Mouse (Mus musculus) liver, adult 2 months (tissue): ENCODE measurements around the gene Ccdc173.

ENCODE experiments used
- CTCF ChIP-seq: fragments of 200-500 bp; IDR thresholded peaks from 2 replicates; pipeline ENCODE4 v1.5.1; 2011; ENCODE audit warnings: low read depth, low read length, control low read depth
- POLR2A ChIP-seq: fragments of 200-500 bp; IDR thresholded peaks from 2 replicates; pipeline ENCODE4 v1.6.1; 2011; ENCODE audit warnings: low read length, control low read depth; ENCODE audit not compliant: insufficient read depth; ENCODE audit errors: extremely low read depth

- TF ChIP-seq CTCF (no peak), POLR2A (no peak)
These were observed 16.0 kb downstream of the Ccdc173 start for GRCm38 (mm10) chr2:69773331-69773730.
